Mouse (Mus musculus) monocyte, adult 5-6 weeks (primary cell): ENCODE results near the gene Mup8. TPM values are rescaled to one million over a fixed set of nuclear protein-coding genes. Genes with fewer than 3 reads are reported as not detected.
"Not testable (repeated sequence)": the region's sequence is repeated elsewhere in the genome, so short reads cannot be mapped to it uniquely, and the experiment has no call there.

ENCODE experiments used
- ATAC-seq: fragments of 153-309, 156-312 bp; replicated peaks from 2 replicates; pipeline ENCODE4 v1.8.0; 2017; ENCODE audit warnings: mild to moderate bottlenecking; ENCODE audit not compliant: low TSS enrichment, insufficient number of reproducible peaks, severe bottlenecking, poor library complexity, low FRiP score
- total RNA-seq: library from RNA; stranded (forward); fragments of 200-1000, 200-491, 200-594 nt; gene quantifications from 3 replicates; pipeline ENCODE4 v1.2.3, GENCODE M21; 2017

Gene Mup8
- not detected in 3 replicates for total RNA-seq

GRCm38 (mm10) chr4:60222499-60222898 lies at the start of gene Mup8:
TSS of gene Mup8 (minus strand) at chr4:60222599.
- ATAC-seq: not testable (repeated sequence)

GRCm38 (mm10) chr4:60265977-60266770 lies 43.8 kb upstream of the Mup8 start:
- ATAC-seq: not testable (repeated sequence)

DNA sequence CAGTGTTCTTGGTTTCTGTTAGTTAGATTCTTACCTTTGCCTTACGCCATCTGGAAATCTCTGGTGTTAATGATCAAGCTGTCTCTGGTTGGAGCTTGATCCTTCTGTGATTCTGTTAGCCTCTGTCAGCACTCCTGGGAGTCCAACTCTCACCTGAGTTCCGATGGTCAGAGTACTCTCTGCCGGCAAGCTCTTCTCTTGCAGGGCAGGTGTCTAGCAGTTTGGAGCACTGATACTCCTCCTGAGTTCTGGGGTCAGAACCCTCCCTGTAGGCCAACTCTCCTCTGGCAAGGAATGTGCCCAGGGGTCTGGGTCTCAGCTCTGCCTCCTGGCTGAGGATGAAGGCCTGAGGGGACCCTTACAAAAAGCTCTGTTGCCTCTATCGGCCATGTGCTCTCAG lies 40.3 kb upstream of the Mup8 start:
- ATAC-seq: not testable (repeated sequence)

Other genes starting within 250 kb of the Mup8 start
- not detected in 3 replicates for gene Mup7, start 152.1 kb downstream of the Mup8 start, total RNA-seq
- gene Mup2, start 68.3 kb downstream of the Mup8 start, total RNA-seq: not detected in 3 replicates
- not detected in 3 replicates for gene Mup9, start 199.4 kb upstream of the Mup8 start, total RNA-seq